Mouse (Mus musculus) heart, embryonic 10.5 days (tissue): ENCODE measurements around the gene Ahcyl2. TPM values are rescaled to one million over a fixed set of nuclear protein-coding genes. Genes with fewer than 3 reads are reported as not detected.
A peak's percentile ranks its signal among the peaks of the same experiment; 100 is the strongest.
"Not testable (repeated sequence)": the region's sequence is repeated elsewhere in the genome, so short reads cannot be mapped to it uniquely, and the experiment has no call there.

ENCODE experiments used
- DNase-seq: peaks from one replicate; pipeline ENCODE4 v3.0.0-alpha.2; 2017; ENCODE audit warnings: low spot score
- H3K27ac ChIP-seq: fragments of 300-500 bp; sonication (generic); 2 replicates; pipeline ENCODE4 v1.5.1; 2016; ENCODE audit warnings: mild to moderate bottlenecking
- H3K27me3 ChIP-seq: fragments of 300-500 bp; sonication (generic); 2 replicates; pipeline ENCODE4 v1.6.1; 2016; ENCODE audit warnings: mild to moderate bottlenecking; ENCODE audit not compliant: poor library complexity, insufficient read depth, severe bottlenecking
- H3K36me3 ChIP-seq: fragments of 300-500 bp; sonication (generic); 2 replicates; pipeline ENCODE4 v1.6.1; 2016; ENCODE audit warnings: mild to moderate bottlenecking, moderate library complexity
- H3K4me1 ChIP-seq: fragments of 300-500 bp; sonication (generic); 2 replicates; pipeline ENCODE4 v1.6.1; 2016; ENCODE audit warnings: mild to moderate bottlenecking
- H3K4me3 ChIP-seq: fragments of 300-500 bp; sonication (generic); 2 replicates; pipeline ENCODE4 v1.5.1; 2016; ENCODE audit warnings: mild to moderate bottlenecking, moderate library complexity
- H3K9me3 ChIP-seq: fragments of 300-500 bp; sonication (generic); 2 replicates; pipeline ENCODE4 v1.6.1; 2016; ENCODE audit warnings: mild to moderate bottlenecking, moderate library complexity
- WGBS: fragments of 180-500 bp; shearing (Covaris S2); methylation state at CpG from one replicate; pipeline ENCODE4 v1.1.7; 2016; 5-methylcytosine and 5-hydroxymethylcytosine counted together
- polyA plus RNA-seq: library from polyadenylated mRNA; unstranded; fragments of >200 nt; fragmentation: Nextera tagmentation; extraction: Ambion mirVana; gene quantifications from 2 replicates; pipeline ENCODE4 v1.2.1, GENCODE M21; 2016

The Ahcyl2 gene
- polyA plus RNA-seq, 1 experiment from 2014 or later: 13.5 TPM

DNA sequence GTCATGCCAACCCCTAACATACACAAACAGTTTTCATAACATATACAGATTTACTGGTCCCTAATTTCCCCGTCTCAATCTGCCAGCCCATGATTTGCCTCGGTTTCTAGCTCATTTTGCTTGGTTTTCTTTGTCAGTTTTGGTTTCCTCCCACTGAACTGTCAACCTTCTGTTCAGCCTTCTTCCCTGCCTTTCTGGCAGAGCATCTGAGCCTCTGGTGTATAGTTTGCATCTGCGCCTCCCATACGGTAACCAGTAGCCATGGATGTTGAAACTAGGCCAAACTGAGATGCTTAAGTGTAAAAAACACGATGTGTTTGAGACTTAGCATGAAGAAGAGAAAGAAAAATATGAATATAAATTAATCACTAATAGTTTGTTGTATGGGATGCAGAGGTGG, 11.8 kb upstream of the Ahcyl2 start:
- Histone ChIP-seq H3K4me1 (no peaks in the 10 kb centered on the region), H3K36me3 (peaks cover 73% of the 10 kb centered on the region), H3K27ac (no peak overlapping the region), H3K4me3 (no peak overlapping the region), H3K27me3 (no peaks in the 10 kb centered on the region), H3K9me3 (no peaks in the 10 kb centered on the region)
- no peak for DNase-seq
- 92% methylated on average over 5 of the region's 5 CpGs for WGBS

DNA sequence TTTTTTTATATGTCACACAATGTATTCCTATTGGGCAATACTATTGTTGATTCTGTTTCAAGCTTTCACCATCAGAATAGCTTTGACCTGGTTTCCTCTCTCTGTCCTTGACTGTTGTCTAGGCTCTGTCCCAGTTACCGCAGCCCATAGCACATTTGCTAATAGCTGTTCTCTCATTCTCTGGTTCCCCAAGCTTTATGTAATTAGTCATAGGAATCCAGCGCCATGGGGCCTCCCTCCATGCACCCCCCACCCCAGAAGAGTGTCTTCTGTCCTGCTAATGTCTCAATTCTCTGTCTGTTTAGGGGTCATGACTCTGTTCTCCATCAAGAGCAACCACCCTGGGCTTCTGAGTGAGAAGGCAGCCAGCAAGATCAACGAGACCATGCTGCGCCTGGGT, 11.3 kb upstream of the Ahcyl2 start:
- H3K4me1 ChIP-seq: no peaks in the 10 kb centered on the region
- no peaks in the 10 kb centered on the region for H3K9me3 ChIP-seq
- whole genome bisulfite sequencing: 85% methylated on average over 4 of the region's 4 CpGs
- no peak overlapping the region for H3K4me3 ChIP-seq
- no peak for DNase-seq
- H3K27ac ChIP-seq: no peak overlapping the region
- H3K27me3 ChIP-seq: no peaks in the 10 kb centered on the region
- peaks cover 77% of the 10 kb centered on the region for H3K36me3 ChIP-seq

DNA sequence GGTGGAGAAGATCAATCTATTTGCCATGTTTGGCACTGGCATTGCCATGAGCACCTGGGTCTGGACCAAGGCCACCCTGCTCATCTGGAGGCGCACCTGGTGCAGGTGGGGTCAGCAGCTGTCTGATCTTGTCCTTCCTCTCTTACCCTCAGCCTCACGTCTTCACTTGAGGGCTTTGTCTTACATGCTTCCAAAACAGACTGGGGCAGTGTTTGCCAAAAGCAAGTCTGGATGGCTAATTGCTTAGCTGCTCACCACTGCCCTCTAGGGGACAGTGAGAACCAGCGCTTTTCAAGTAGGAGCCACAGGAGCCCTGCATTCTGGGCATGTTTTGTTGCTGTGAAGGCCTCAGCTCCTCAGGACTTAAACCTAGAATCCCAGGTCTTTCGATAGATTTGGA, 9.4 kb upstream of the Ahcyl2 start:
- DNase-seq: no peak
- 45% methylated on average over 4 of the region's 4 CpGs for WGBS
- Histone ChIP-seq H3K36me3 (peaks cover 71% of the 10 kb centered on the region), H3K9me3 (no peaks in the 10 kb centered on the region), H3K4me3 (no peak overlapping the region), H3K27ac (no peak overlapping the region), H3K27me3 (no peaks in the 10 kb centered on the region), H3K4me1 (no peaks in the 10 kb centered on the region)

DNA sequence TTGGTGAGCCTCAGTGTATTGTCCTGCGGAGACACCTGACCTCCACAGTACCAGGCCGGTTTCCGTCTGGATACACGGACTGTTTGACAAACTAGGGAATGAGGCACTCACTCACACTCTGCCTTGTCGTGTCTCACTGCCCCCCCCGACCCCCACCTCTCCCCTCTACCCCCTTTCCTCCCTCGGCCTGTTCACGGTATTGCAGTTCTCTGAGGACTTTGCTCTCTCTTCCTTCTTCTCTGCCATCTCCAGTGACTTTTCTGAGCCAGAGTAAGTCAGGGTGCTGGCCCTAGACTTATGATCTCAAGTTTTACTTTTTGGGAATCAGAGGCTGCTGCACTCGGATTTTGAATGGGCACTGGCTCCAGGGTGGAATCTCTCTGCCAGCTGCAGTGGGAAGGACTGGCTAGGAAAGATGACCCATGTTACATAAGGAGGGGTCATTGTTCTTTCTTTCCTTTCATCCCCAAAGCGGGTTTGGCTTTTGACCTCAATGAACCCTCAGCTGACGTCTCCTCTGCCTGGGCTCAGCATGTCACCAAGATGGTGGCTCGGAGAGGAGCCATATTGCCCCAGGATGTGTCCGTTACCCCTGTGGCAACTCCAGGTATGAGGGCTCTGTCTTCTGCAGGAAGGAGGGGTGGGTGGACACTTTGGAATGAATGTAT, 8.7 kb upstream of the Ahcyl2 start:
- no peak for DNase-seq
- H3K9me3 ChIP-seq: no peaks in the 10 kb centered on the region
- H3K4me1 ChIP-seq: no peaks in the 10 kb centered on the region
- H3K36me3 ChIP-seq: peaks cover 65% of the 10 kb centered on the region
- H3K4me3 ChIP-seq: no peak overlapping the region
- H3K27me3 ChIP-seq: no peaks in the 10 kb centered on the region
- 89% methylated on average over 13 of the region's 13 CpGs for WGBS
- no peak overlapping the region for H3K27ac ChIP-seq

DNA sequence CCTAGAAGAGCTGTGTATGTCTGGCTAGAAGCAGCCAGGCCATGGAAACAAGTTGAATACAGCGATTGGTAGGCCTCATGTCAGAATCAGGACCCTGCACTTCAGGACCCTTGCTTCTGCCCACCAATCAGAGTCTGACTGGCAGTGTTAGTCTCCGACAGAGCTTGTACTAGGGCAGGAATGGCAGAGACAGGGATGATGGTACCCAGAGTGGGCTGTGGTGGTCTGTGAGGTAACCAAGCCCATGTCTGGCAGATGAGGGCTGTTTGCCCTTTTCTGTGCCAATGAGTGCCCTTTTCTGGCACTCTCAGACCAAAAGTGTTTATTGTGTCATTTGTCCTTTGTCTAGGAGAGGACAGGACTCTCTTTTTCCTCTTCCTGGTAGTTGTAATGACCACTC, 7.4 kb upstream of the Ahcyl2 start:
- not testable (repeated sequence) for H3K9me3 ChIP-seq, H3K27ac ChIP-seq, H3K27me3 ChIP-seq, DNase-seq, H3K4me3 ChIP-seq, H3K4me1 ChIP-seq
- WGBS: 83% methylated on average over 2 of the region's 2 CpGs
- peaks cover 53% of the 10 kb centered on the region for H3K36me3 ChIP-seq

DNA sequence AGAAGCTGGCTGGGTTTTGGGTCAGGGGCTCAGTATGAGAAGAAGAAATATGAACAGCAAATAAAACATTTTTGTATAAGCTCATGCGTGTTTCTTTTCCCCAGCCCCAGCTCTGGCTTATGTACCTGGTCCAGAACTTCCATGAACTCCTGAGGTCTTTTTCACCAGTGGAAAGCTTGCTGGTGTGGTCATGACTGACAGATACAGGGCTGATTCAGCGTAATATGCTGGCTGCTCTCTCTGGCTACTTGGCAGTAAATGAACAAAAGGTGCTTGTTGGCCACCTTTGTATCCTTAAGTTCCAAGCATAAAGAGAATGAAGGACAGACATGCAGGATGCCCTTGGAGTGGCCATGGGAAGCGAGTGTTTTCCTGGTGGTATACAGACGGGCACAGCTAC, 6.5 kb upstream of the Ahcyl2 start:
- H3K9me3 ChIP-seq: no peaks in the 10 kb centered on the region
- H3K4me3 ChIP-seq: no peak overlapping the region
- peaks cover 46% of the 10 kb centered on the region for H3K36me3 ChIP-seq
- no peaks in the 10 kb centered on the region for H3K4me1 ChIP-seq
- H3K27ac ChIP-seq: no peak overlapping the region
- no peaks in the 10 kb centered on the region for H3K27me3 ChIP-seq
- no peak for DNase-seq
- WGBS: 81% methylated on average over 4 of the region's 4 CpGs

DNA sequence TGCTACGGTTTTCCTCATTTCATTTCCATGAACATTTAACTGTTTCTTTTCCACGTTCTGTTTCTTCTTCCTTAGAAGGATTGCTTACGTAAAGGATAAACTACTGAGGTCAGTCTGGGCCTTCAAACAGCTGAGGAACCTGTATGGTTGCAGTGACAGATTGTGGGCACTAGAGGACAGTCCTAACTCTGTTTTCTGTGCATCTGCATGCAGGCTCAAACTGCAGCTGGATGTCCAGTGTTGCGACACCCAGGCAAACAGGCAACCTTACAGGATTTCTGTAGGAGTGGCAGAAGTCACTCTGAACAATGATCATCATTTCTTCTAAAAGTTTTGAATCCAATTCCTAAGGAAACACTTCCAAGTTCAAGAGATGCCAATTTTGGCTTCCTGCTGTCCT, 5.3 kb upstream of the Ahcyl2 start:
- Histone ChIP-seq H3K36me3 (peaks cover 34% of the 10 kb centered on the region), H3K4me1 (no peaks in the 10 kb centered on the region), H3K27ac (no peak overlapping the region), H3K27me3 (no peaks in the 10 kb centered on the region), H3K9me3 (no peaks in the 10 kb centered on the region), H3K4me3 (no peak overlapping the region)
- no peak for DNase-seq
- 65% methylated on average over 4 of the region's 4 CpGs for WGBS

DNA sequence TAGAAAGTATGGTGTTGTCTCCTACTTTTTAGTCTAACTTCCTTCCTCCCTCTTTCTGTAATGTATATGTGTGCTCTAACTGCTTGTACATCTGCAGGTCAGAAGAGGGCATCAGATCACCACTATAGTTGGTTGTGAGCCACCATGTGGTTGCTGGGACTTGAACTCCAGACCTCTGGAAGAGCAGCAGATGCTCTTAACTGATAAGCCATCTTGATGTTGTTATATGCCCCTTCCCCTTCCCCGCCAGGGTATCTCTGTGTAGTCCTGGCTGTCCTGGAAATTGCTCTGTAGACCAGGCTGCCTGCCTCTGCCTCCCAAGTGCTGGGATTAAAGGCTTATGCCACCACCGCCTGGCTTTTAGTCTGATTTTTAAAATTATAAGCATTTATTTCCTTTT, 937 bp upstream of the Ahcyl2 start:
- 80% methylated on average over 2 of the region's 2 CpGs for WGBS
- H3K27ac ChIP-seq: no peak overlapping the region
- H3K36me3 ChIP-seq: peaks cover 2% of the 10 kb centered on the region; the same call in 1 of the 2 replicates
- H3K4me1 ChIP-seq: peaks cover 11% of the 10 kb centered on the region; the same call in 1 of the 2 replicates
- H3K27me3 ChIP-seq: no peaks in the 10 kb centered on the region
- no peak for DNase-seq
- no peaks in the 10 kb centered on the region for H3K9me3 ChIP-seq
- no peak overlapping the region for H3K4me3 ChIP-seq

DNA sequence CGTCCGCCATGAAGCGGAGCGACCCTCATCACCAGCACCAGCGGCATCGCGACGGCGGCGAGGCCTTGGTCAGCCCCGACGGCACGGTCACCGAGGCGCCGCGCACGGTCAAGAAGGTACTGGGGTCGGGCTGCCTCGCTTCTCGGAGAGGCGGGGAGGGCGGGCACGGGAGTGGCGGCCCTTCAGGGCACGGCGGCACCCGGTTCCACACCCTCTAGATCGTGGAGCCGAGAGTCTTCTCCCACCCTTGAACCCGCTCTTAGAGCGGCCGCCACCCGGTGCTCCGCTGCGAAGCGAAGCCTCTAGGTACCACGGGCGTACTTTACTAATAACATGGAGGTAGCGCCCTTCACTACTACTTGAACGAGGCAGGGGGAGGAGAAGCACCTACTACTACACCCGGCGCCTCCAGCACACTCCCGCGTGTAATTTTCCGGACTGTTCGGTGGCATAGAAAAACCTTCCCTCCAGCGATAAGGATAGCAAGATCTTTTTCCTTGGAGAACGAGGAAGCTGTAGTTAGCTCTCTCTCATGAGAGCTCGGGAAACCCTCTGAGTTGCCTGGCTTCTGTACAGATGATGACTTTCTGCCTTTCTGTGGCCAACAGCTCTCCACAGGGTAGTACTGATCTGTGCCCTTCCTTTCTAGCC, 1.1 kb downstream of the Ahcyl2 start:
- Histone ChIP-seq H3K9me3 (no peaks in the 10 kb centered on the region), H3K27ac (peak overlapping the region; percentile 93), H3K4me3 (peak overlapping the region; percentile 93), H3K4me1 (peaks cover 11% of the 10 kb centered on the region; the same call in 1 of the 2 replicates), H3K27me3 (no peaks in the 10 kb centered on the region), H3K36me3 (no peaks in the 10 kb centered on the region)
- DNase-seq: peak; percentile 88
- WGBS: under 1% methylated on average over 50 of the region's 50 CpGs

DNA sequence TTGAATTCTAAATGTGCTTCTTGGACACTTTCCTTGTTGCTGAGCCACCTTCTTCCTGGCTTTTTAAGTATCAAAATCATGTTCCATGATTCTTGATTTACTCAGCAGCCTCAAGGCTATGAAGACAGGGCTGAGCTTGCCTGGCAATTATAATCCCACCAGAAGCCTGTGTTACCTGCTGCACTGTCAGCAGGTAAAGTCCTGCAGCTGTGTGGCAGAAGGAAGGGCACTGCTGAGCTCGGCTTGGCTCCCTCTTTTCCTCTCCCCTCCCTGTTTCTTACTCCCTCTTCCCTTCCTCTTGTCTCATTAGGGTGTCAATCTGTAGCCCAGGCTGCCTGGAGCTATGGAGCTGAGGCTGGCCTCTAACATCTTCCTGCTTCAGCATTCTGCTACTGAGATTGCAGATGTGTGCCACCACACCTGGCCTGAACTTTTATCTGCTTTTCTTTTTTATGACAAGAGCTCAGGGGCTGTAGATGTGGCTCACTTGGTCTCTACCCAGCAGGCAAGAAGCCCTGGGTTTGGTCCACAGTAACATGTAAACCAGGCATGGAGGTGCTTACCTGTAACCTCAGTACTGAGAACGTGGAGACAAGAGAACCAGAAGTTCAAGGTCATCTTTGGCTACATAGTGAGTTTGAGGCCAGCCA, 3.0 kb downstream of the Ahcyl2 start:
- Histone ChIP-seq H3K4me3 (no peak overlapping the region), H3K36me3 (no peaks in the 10 kb centered on the region), H3K4me1 (peaks cover 11% of the 10 kb centered on the region; the same call in 1 of the 2 replicates), H3K9me3 (no peaks in the 10 kb centered on the region), H3K27ac (no peak overlapping the region), H3K27me3 (no peaks in the 10 kb centered on the region)
- 51% methylated on average over 2 of the region's 2 CpGs for WGBS
- DNase-seq: no peak

DNA sequence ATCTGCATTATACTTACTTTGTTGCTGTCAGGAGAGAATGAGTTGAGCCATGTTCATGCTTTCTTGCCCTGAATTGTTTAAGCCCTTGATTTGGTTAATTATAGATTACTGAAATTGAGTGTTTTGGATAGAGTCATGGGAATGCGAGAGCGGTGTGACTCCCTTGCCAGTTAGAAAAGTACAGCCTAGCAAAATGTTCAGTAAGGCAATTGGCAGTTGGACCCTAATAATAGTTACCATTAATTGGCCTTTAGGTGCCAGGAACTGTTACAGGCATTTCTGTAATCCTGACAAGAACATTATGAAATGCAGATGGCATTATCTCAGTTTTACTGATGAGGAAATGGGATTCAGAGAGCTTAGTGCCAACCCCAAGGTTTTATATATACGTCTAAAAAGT, 4.4 kb downstream of the Ahcyl2 start:
- 93% methylated on average over 3 of the region's 3 CpGs for WGBS
- no peaks in the 10 kb centered on the region for H3K27me3 ChIP-seq
- no peaks in the 10 kb centered on the region for H3K36me3 ChIP-seq
- no peaks in the 10 kb centered on the region for H3K9me3 ChIP-seq
- peaks cover 11% of the 10 kb centered on the region; the same call in 1 of the 2 replicates for H3K4me1 ChIP-seq
- H3K27ac ChIP-seq: no peak overlapping the region
- DNase-seq: no peak
- H3K4me3 ChIP-seq: no peak overlapping the region

DNA sequence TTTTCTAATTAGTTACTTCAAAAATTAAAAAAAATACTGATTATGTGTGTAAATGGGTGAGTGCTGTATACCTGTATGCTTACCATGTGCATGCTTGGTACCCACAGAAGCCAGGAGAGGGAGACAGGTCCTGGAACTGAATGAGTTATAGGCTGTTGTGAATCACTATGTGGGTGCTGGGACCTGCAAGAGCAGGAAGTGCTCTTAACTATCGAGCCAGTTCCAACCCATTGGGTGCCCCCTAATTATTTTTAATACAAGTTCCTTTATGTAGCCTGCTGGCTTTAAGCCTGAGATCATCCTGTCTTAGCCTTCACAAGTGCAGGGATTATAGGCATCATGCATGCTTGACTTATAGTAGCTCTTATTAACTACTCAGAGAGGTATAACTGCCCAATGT, 6.3 kb downstream of the Ahcyl2 start:
- no peak for DNase-seq
- WGBS: 82% methylated on average over 1 of the region's 1 CpGs

DNA sequence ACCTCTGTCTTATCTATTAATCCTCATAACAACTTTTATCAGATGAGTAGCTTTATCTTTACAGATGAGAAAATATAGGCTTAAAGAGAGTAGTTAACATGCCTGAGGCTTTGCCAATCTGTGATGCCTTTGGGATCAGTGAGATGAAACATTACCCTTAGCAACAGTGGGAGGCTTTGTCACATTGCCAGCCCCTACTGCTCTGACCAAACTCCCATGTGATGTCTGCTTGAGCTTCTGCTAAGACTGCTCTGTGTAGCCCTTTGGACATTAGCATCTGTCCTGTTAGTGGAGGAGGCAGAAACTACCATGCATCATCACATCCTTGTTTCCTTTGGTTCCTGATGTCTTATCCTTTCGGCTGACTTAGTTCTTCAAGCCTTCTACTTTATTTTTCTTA, 7.8 kb downstream of the Ahcyl2 start:
- no peak overlapping the region for H3K4me3 ChIP-seq
- WGBS: 95% methylated on average over 1 of the region's 1 CpGs
- H3K4me1 ChIP-seq: no peaks in the 10 kb centered on the region
- H3K27ac ChIP-seq: no peak overlapping the region
- H3K27me3 ChIP-seq: no peaks in the 10 kb centered on the region
- no peak for DNase-seq
- no peaks in the 10 kb centered on the region for H3K36me3 ChIP-seq
- H3K9me3 ChIP-seq: no peaks in the 10 kb centered on the region

More for the DNA sequence above, 6.3 kb downstream of the Ahcyl2 start:
- no peaks in the 10 kb centered on the region for H3K36me3 ChIP-seq
- H3K9me3 ChIP-seq: no peaks in the 10 kb centered on the region
- H3K4me3 ChIP-seq: no peak overlapping the region
- H3K27ac ChIP-seq: no peak overlapping the region
- peaks cover 6% of the 10 kb centered on the region; the same call in 1 of the 2 replicates for H3K4me1 ChIP-seq
- no peaks in the 10 kb centered on the region for H3K27me3 ChIP-seq
